Mouse (Mus musculus): ENCODE measurements around the gene Speer4c. TPM values are rescaled to one million over a fixed set of nuclear protein-coding genes. Genes with fewer than 3 reads are reported as not detected.
"Not testable (repeated sequence)": the region's sequence is repeated elsewhere in the genome, so short reads cannot be mapped to it uniquely, and the experiment has no call there.

Gene Speer4c
- polyA plus RNA-seq (2012; rRNA removed) (not detected in 2 replicates), polyA plus RNA-seq (2014; fragmentation: Nextera tagmentation; extraction: Ambion mirVana) (not detected in 2 replicates)

- ATAC-seq (ENCODE audit: insufficient read depth); H3K9ac ChIP-seq (replicated peaks); H3K36me3 ChIP-seq (replicated peaks; ENCODE audit: control insufficient read depth, insufficient read depth, low read depth); H3K9me3 ChIP-seq (ENCODE audit: control insufficient read depth, low read length); H3K4me3 ChIP-seq (ENCODE audit: insufficient read depth in 1 of 2, low read depth in 2 of 2, low read length in 2 of 2); H3K27ac ChIP-seq; H3K4me1 ChIP-seq (replicated peaks; ENCODE audit: control insufficient read depth in 2 of 2, insufficient read depth in 2 of 2, low read length in 1 of 2); H3K4me2 ChIP-seq (ENCODE audit: low read depth); H3K27me3 ChIP-seq (ENCODE audit: control insufficient read depth, insufficient read depth, low read length); DNase-seq (ENCODE audit: low read depth in 3 of 3, low spot score in 3 of 3): not testable (repeated sequence)
These were observed at the start of gene Speer4c for GRCm38 (mm10) chr5:15714171-15714570. Gene Speer4c, minus strand, starts transcription at chr5:15714271.

GRCm38 (mm10) chr5:15747478-15748255, 33.6 kb upstream of the Speer4c start:
- WGBS (ENCODE audit: insufficient replicate concordance) = 55% methylated on average over 4 of the region's 4 CpGs
- ATAC-seq (ENCODE audit: insufficient read depth) = no peak
- Histone ChIP-seq H3K27me3 (ENCODE audit: control insufficient read depth, insufficient read depth, low read length) (no peaks in the 10 kb centered on the region), H3K36me3 (replicated peaks; ENCODE audit: control insufficient read depth, insufficient read depth, low read depth) (no peaks in the 10 kb centered on the region), H3K9ac (replicated peaks) (no peak overlapping the region), H3K4me1 (replicated peaks; ENCODE audit: control insufficient read depth in 2 of 2, insufficient read depth in 2 of 2, low read length in 1 of 2) (no peaks in the 10 kb centered on the region), H3K9me3 (ENCODE audit: control insufficient read depth, low read length) (no peaks in the 10 kb centered on the region), H3K4me3 (ENCODE audit: insufficient read depth in 1 of 2, low read depth in 2 of 2, low read length in 2 of 2) (no peak overlapping the region), H3K27ac (no peak overlapping the region), H3K4me2 (ENCODE audit: low read depth) (no peak overlapping the region)
- no peak for TF ChIP-seq EP300 (IDR thresholded peaks at IDR 0.05; ENCODE audit: low read depth)
- TF ChIP-seq CTCF (IDR thresholded peaks at IDR 0.05; ENCODE audit: low read depth) = no peak
- DNase-seq (ENCODE audit: low read depth in 3 of 3, low spot score in 3 of 3) = no peak

GRCm38 (mm10) chr5:15734097-15734867, 20.2 kb upstream of the Speer4c start:
- no peak for ATAC-seq (ENCODE audit: insufficient read depth)
- Histone ChIP-seq H3K4me3 (ENCODE audit: insufficient read depth in 1 of 2, low read depth in 2 of 2, low read length in 2 of 2) (no peak overlapping the region), H3K4me2 (ENCODE audit: low read depth) (no peak overlapping the region), H3K9ac (replicated peaks) (no peak overlapping the region), H3K27me3 (ENCODE audit: control insufficient read depth, insufficient read depth, low read length) (no peaks in the 10 kb centered on the region), H3K9me3 (ENCODE audit: control insufficient read depth, low read length) (no peaks in the 10 kb centered on the region), H3K4me1 (replicated peaks; ENCODE audit: control insufficient read depth in 2 of 2, insufficient read depth in 2 of 2, low read length in 1 of 2) (no peaks in the 10 kb centered on the region), H3K27ac (no peak overlapping the region), H3K36me3 (replicated peaks; ENCODE audit: control insufficient read depth, insufficient read depth, low read depth) (no peaks in the 10 kb centered on the region)
- DNase-seq (ENCODE audit: low read depth in 3 of 3, low spot score in 3 of 3) = no peak
- TF ChIP-seq CTCF (IDR thresholded peaks at IDR 0.05; ENCODE audit: low read depth) (no peak), EP300 (IDR thresholded peaks at IDR 0.05; ENCODE audit: low read depth) (no peak)
- 60% methylated on average over 3 of the region's 3 CpGs for WGBS (ENCODE audit: insufficient replicate concordance)

- not testable (repeated sequence) for ATAC-seq (ENCODE audit: insufficient read depth); H3K4me2 ChIP-seq (ENCODE audit: low read depth); H3K27ac ChIP-seq; H3K27me3 ChIP-seq (ENCODE audit: control insufficient read depth, insufficient read depth, low read length); DNase-seq (ENCODE audit: low read depth in 3 of 3, low spot score in 3 of 3); H3K4me1 ChIP-seq (replicated peaks; ENCODE audit: control insufficient read depth in 2 of 2, insufficient read depth in 2 of 2, low read length in 1 of 2); H3K4me3 ChIP-seq (ENCODE audit: insufficient read depth in 1 of 2, low read depth in 2 of 2, low read length in 2 of 2); H3K9ac ChIP-seq (replicated peaks); H3K9me3 ChIP-seq (ENCODE audit: control insufficient read depth, low read length); H3K36me3 ChIP-seq (replicated peaks; ENCODE audit: control insufficient read depth, insufficient read depth, low read depth)
- 16% methylated on average over 5 of the region's 5 CpGs for WGBS (ENCODE audit: insufficient replicate concordance)
These were observed 11.2 kb downstream of the Speer4c start for GRCm38 (mm10) chr5:15702891-15703290.

GRCm38 (mm10) chr5:15697719-15698118, 16.4 kb downstream of the Speer4c start:
- not testable (repeated sequence) for H3K9me3 ChIP-seq (ENCODE audit: control insufficient read depth, low read length); H3K4me1 ChIP-seq (replicated peaks; ENCODE audit: control insufficient read depth in 2 of 2, insufficient read depth in 2 of 2, low read length in 1 of 2); H3K27ac ChIP-seq; H3K36me3 ChIP-seq (replicated peaks; ENCODE audit: control insufficient read depth, insufficient read depth, low read depth); H3K4me3 ChIP-seq (ENCODE audit: insufficient read depth in 1 of 2, low read depth in 2 of 2, low read length in 2 of 2); H3K27me3 ChIP-seq (ENCODE audit: control insufficient read depth, insufficient read depth, low read length); H3K4me2 ChIP-seq (ENCODE audit: low read depth); DNase-seq (ENCODE audit: low read depth in 3 of 3, low spot score in 3 of 3); ATAC-seq (ENCODE audit: insufficient read depth); H3K9ac ChIP-seq (replicated peaks)
- WGBS (ENCODE audit: insufficient replicate concordance) = 21% methylated on average over 2 of the region's 2 CpGs

- not testable (repeated sequence) for H3K27me3 ChIP-seq (ENCODE audit: control insufficient read depth, insufficient read depth, low read length); H3K4me2 ChIP-seq (ENCODE audit: low read depth); H3K36me3 ChIP-seq (replicated peaks; ENCODE audit: control insufficient read depth, insufficient read depth, low read depth); H3K4me1 ChIP-seq (replicated peaks; ENCODE audit: control insufficient read depth in 2 of 2, insufficient read depth in 2 of 2, low read length in 1 of 2); H3K9ac ChIP-seq (replicated peaks); H3K4me3 ChIP-seq (ENCODE audit: insufficient read depth in 1 of 2, low read depth in 2 of 2, low read length in 2 of 2); DNase-seq (ENCODE audit: low read depth in 3 of 3, low spot score in 3 of 3); H3K27ac ChIP-seq; H3K9me3 ChIP-seq (ENCODE audit: control insufficient read depth, low read length); ATAC-seq (ENCODE audit: insufficient read depth)
- WGBS (ENCODE audit: insufficient replicate concordance) = 36% methylated on average over 4 of the region's 4 CpGs
These were observed 22.2 kb downstream of the Speer4c start for GRCm38 (mm10) chr5:15691849-15692248.

- not testable (repeated sequence) for H3K9ac ChIP-seq (replicated peaks); H3K36me3 ChIP-seq (replicated peaks; ENCODE audit: control insufficient read depth, insufficient read depth, low read depth); ATAC-seq (ENCODE audit: insufficient read depth); H3K4me2 ChIP-seq (ENCODE audit: low read depth); H3K4me1 ChIP-seq (replicated peaks; ENCODE audit: control insufficient read depth in 2 of 2, insufficient read depth in 2 of 2, low read length in 1 of 2); H3K27me3 ChIP-seq (ENCODE audit: control insufficient read depth, insufficient read depth, low read length); H3K27ac ChIP-seq; DNase-seq (ENCODE audit: low read depth in 3 of 3, low spot score in 3 of 3); H3K9me3 ChIP-seq (ENCODE audit: control insufficient read depth, low read length); H3K4me3 ChIP-seq (ENCODE audit: insufficient read depth in 1 of 2, low read depth in 2 of 2, low read length in 2 of 2)
- 60% methylated on average over 4 of the region's 4 CpGs for WGBS (ENCODE audit: insufficient replicate concordance)
These were observed 23.2 kb downstream of the Speer4c start for GRCm38 (mm10) chr5:15690822-15691221.
